Mouse (Mus musculus): ENCODE measurements around the gene Dcaf12l1.
"Not testable (repeated sequence)": the region's sequence is repeated elsewhere in the genome, so short reads cannot be mapped to it uniquely, and the experiment has no call there.

The Dcaf12l1 gene

DNA sequence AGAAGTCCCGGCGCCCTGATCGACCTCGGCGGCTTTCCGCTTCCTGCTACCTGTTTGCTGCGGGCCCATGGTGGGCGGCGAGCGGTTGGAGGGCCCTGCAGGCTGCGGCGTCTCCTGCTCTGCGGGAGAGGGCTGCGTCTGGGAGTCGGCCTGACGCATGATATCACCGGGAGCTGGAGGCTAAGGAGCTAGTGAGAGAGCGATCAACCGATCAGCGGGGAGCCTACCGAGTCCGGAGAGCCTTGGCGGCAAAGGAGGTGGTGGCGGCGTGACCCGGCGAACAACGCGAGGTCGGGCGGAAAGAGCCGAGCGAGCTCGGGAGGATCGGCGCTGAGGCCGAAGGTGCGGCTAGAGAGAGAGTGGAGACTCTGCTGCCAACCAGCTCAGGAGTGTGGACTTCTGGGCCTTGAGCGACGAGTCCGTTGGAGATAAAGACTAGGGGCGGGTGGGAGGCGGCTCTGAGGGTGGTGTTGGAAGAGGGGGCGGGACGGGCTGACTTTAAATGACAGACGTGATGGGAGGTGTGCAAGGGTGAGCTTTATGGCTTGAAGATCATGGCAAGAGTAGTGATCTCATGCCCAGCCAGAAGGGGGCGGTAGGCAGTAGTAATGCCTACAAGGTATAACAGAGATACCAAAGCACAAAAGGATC, at the start of gene Dcaf12l1:
TSS of gene Dcaf12l1 (minus strand) at position 437 of the 651 bp plus-strand sequence.
- DNase-seq = peak; percentile 48

DNA sequence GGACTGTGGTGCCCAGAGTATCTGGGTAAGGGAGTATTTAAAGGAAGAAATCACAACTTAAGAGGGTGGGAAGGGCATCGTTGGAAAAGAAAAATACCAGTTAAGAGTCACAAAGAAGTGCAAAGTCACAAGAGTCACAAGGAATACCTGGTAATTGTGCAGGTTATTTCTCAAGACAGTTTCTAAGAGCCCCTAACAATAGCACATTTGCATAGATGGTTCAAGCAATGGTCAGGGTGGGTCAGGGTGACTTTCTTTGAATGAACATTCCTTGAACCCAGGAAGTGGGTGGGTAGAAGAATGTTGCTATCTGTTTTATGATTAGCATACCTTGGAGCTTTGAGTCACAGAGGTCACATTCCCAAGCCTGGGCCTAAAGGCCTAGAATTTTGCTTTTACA, 19.4 kb upstream of the Dcaf12l1 start:
- DNase-seq = not testable (repeated sequence)

DNA sequence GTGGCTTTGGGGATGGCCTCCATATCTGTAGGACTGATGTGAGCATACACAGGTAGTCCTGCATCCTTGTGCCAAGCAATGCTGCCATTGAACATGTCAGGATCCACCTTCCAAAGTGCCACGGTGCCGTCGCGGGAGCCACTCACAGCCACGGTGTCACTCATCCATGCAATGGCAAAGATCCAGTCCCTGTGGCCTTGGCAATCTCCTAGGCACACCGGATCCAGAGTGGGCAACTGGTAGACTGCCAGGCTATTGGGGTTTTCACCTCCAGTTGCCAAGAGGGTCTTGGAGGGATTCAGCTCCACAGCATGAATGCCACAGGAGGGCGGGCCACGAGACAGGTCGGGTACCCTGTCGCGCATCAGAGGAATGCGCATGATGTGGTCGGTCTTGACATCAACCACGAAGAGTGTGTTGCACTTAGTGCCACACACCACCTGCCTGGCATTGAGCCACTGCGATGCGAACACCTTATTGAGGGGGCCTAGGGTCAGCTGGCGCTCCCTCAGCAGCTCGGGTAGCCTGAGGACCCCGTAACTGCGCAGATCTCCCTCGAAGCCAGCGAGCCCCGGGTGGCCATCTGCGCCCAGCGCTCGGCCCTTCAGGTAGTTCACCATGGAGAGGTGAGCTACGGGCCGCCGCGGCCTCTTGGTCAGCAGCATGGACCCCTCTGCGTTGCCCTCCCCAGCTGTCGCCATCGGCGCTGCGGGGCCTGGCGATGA, 799 bp downstream of the Dcaf12l1 start:
- DNase-seq = no peak

Measured in kidney, adult 9 months (tissue).